Mouse (Mus musculus): Measurements from ENCODE around the gene Wdr63.

DNA sequence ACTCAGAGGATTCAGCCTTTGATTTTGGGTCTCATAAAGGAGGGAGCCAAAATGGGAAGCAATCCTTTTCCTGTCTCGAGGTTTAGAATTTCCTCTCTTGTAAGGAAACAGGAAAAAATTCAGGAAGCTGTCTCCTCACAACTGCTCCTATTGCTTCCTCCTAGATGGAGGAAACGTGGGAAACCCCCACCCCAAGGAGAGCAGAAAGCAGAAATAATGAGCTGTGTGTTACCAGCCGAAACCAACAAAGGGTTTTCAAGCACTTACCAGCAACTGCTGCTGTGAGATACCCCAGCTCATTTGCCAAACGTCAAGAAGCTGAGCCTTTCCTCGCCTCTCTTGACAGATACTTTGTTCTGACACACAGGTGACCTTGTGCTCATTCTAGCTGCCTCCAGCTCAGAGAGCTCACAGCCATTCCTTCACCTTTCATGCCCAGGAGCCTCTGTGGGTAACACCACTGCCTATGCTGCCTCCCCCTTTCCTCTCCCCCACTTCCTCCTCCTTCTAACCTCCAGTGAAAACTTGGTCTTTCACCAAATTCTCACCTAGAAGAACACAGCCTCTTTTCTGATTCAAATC is 77.6 kb downstream of the Wdr63 start:
- TF ChIP-seq CTCF (IDR thresholded peaks at IDR 0.05; ENCODE audit: control insufficient read depth, insufficient read depth, insufficient replicate concordance, low read depth, low read length) (no peak), POLR2A (IDR thresholded peaks at IDR 0.05; ENCODE audit: control insufficient read depth, low read depth, low read length) (no peak)

Data from testis, adult 2 months (tissue).